Mouse (Mus musculus) layer of hippocampus, postnatal 10 days (tissue): ENCODE data around the gene Eif2b1. TPM values are rescaled to one million over a fixed set of nuclear protein-coding genes. Genes with fewer than 3 reads are reported as not detected.
"Not testable (repeated sequence)": the region's sequence is repeated elsewhere in the genome, so short reads cannot be mapped to it uniquely, and the experiment has no call there.

Experiments
- DNase-seq, 2 experiments: peaks; one replicate each; pipeline ENCODE4 v3.0.0; 2021; ENCODE audit warnings: low spot score in 2 of 2
- total RNA-seq, 2 experiments: library from RNA; stranded (reverse); gene quantifications; 2 replicates each; pipeline ENCODE4 v1.2.3; 2021

Gene Eif2b1
- total RNA-seq, 2 experiments from 2014 or later, result 42.4 to 49.1 TPM

GRCm38 (mm10) chr5:124551349-124552093 lies 27.4 kb downstream of the Eif2b1 start:
- DNase-seq, result not testable (repeated sequence)

GRCm38 (mm10) chr5:124550737-124551136 lies 28.2 kb downstream of the Eif2b1 start:
- not testable (repeated sequence) for DNase-seq

GRCm38 (mm10) chr5:124541602-124541973 lies 37.3 kb downstream of the Eif2b1 start:
- DNase-seq, result no peak

GRCm38 (mm10) chr5:124540905-124541601 lies 37.9 kb downstream of the Eif2b1 start:
- DNase-seq, result peak; percentile 56 to 75

DNA sequence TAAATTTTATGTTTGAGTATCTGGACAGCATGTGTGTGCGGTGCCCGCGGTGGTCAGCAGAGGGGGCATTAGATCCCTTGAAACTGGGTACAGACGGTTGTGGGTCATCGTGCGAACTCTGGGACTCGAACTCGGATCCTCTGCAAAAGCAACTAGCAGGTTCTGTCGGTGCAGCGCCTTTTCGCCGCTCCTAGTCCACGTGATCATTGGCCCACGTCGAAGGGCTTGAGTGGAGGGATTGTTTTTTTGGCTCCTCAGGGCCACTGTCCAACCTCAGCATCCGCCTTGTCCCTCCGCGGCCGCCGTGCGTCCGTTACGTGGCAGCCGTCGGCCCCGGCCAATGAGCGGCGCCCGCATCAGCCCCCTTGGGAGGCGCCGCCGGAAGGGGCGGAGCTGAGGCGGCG lies 38.5 kb downstream of the Eif2b1 start, which contains the start of gene Tmed2:
Gene Tmed2 (plus strand): TSS at position 313 of the 404 bp plus-strand sequence.
- peak; percentile 93 to 95 for DNase-seq

- DNase-seq, result no peak
Observed at GRCm38 (mm10) chr5:124539905-124540304, 39.0 kb downstream of the Eif2b1 start.

- DNase-seq, result peak; percentile 51 to 71
Observed at GRCm38 (mm10) chr5:124538813-124539792, 39.8 kb downstream of the Eif2b1 start.

DNA sequence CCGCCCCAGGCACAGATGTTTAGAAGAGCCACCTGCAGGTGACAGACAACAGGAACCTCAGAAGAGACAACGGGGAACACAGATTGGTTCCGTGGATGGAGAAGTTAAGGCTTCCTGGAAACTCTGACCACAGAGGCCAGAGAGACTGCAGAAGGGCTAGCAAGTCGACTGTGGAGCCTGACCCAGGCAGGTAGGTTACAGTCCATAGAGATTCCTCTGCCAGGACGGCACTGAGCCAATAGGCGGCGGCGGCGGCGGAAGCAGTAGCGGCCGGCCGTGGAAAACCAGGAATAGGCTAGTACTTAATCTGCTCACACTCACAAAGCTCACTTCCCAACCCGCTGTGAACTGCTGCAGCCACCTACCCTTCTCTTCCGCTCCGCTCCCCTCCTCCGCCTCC lies 42.2 kb downstream of the Eif2b1 start:
- DNase-seq, result peak in 1 of 2 experiments; percentile 36

GRCm38 (mm10) chr5:124535016-124535415 lies 43.9 kb downstream of the Eif2b1 start:
- DNase-seq, result no peak

DNA sequence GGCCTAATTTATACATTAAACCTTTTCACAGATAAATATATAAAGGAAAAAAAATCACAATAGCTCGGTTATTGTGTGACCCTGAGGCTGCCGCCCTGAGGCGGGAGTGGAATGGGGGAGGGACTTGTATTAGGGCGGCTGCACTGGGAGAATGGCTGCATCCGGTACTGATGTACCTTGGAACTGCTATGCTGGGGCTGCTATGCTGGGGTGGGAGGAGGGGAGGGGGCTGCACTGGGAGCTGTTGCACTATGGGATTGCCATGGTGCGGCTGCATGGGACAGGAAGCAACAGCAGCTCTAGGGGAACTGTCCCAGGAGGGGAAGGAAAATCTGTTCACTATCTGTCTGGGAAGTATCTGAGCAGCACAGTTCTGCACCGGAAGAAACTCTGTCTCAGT lies 46.5 kb downstream of the Eif2b1 start:
- DNase-seq, result no peak

GRCm38 (mm10) chr5:124531583-124531930 lies 47.4 kb downstream of the Eif2b1 start:
- no peak for DNase-seq

GRCm38 (mm10) chr5:124530655-124531582 lies 48.0 kb downstream of the Eif2b1 start, which contains the start of gene Rilpl1:
Rilpl1 (minus strand) TSS chr5:124531391.
- DNase-seq, result peak; percentile 76 to 88

DNA sequence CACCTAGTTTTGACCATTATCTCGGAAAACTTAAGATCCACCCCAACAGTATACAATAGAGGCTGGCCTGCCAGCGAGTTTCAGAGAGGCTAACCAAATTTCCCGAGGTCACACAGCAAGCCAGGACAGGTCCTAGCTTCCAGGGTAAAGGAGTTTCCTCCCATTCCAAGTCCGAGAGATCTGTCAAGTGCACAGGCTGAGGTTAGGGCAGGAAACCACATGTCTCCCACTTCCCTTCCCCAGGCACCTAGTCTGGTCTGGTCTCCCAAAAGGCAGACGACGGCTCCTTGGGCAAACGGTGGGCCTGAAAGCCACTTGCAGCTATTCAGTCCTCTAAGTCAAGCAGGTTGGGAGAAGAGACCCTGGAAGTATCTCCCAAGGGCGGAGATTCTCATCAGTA lies 49.2 kb downstream of the Eif2b1 start:
- DNase-seq, result no peak

DNA sequence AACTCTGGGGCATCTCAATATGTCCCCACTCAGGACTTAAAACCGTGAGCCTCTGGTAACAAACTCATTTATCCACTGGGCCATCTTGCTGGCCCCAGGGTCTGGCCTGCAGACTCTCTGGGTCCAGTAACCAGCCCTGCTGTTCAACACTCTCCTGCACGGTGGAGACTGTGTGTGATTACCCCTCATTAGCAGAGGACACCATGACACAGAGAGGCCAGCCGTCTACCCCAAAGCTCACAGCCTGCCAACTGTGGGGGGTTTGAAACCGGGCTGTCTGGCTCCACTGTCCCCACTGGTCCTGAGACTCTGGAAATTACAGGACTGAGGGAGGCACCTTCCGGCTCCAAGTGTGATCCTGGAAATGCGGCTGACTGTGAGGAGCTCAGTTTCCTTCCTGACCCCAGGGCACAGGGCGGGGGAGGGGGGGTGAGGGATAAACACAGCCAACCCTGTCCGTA lies 49.7 kb downstream of the Eif2b1 start:
- no peak for DNase-seq

DNA sequence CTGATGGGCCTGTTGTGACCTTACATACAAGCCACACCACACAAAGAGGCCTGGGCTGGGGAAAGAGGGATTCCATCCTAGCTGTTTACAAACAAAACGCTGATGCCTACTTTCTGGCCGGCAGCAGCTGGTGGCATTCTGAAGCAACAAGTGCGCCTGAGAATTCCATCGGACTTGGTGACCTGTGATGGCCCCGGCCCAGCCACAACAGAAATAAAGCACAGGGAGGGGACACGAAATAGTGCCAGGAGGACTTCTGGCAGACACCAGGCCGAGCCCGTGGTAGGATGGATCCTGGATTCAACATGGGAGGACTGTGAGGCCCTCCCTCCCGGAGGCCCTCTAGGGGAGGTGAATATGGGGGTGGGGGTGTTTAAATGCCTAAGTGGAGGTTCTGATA lies 50.1 kb downstream of the Eif2b1 start:
- no peak for DNase-seq

GRCm38 (mm10) chr5:124528351-124528750 lies 50.6 kb downstream of the Eif2b1 start:
- no peak for DNase-seq

- DNase-seq, result no peak
Observed at GRCm38 (mm10) chr5:124524943-124525342, 54.0 kb downstream of the Eif2b1 start.

DNA sequence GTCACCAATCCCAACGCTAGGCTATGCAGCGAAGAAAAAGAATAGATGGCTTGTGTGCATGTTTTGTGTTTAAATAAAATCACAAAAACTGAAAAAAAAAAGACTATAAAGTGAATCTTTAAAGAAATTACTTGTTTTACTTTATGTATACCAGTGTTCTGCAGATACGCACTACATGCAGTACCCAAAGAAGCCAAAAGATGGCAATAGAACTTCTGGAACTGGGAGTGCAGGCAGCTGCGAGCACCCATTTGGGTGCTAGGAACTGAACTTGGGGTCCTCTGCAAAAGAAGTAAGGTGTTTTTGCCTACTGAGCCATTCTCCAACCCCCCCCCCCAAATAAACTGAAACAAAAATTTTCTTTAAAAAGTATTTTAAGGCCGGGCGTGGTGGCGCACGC lies 55.9 kb downstream of the Eif2b1 start:
- no peak for DNase-seq

DNA sequence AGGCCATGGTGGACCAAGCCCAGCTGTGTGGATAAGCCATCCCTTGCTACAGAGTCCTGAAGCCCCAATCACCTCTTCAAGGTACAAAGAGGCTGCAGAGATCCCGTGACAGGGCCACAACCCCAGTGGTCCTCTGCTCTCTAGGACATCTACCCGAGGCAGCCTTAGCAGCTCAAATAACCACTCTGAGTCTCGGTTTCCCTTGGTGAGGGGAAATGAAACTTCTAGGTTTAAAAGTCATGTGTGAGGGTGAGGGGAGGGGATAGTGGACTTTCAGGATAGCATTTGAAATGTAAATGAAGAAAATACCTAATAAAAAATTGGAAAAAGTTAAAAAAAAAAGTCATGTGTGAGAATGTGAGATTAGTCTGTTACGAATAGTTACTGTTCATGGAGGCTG lies 57.3 kb downstream of the Eif2b1 start:
- no peak for DNase-seq
